Mouse (Mus musculus) stomach, postnatal 0 days (tissue): ENCODE results near the gene Rbks.

Experiments used
- CTCF ChIP-seq: IDR thresholded peaks from 2 replicates; pipeline ENCODE4 v1.5.1; 2016; ENCODE audit warnings: antibody characterized with exemption, low read depth, mild to moderate bottlenecking, moderate library complexity
- EP300 ChIP-seq: optimal IDR thresholded peaks from 2 replicates; pipeline ENCODE3; 2016; ENCODE audit warnings: antibody characterized with exemption

GRCm38 (mm10) chr5:31715486-31716150 is 18.2 kb upstream of the Rbks start:
- TF ChIP-seq CTCF (no peak), EP300 (no peak)
